Comparison of ENCODE assay signal across 21 mouse cellular contexts in the genomic region with DNA sequence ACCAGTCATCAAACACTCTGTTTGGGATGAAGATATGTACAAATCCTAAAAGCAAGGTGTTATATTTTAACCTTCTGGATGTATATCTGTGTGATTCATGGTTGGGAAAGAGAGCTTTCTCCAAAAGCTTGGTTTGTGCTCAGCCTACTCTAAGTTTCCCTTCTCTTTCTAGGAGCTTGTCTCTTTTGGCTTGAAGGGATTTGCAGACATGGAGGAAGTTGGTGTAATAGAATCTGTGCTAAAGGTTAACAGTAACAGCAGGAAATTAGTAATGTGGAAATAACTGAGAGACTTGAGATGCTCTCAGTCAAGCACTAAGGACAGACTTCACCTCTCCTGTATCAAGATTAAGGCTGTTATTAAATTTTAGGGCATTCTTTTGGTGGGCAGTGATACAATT. TPM values are rescaled to one million over a fixed set of nuclear protein-coding genes. Genes with fewer than 3 reads are reported as not detected.
"Had no signal": no experiment of that assay in that cellular context is flagged by ENCODE, and none has a peak within 500 bp of the region (broad histone marks: within the 10 kb centered on the region; RNA-seq: fewer than 3 reads in every experiment).

No protein-coding gene starts in this region.

- H3K36me3 ChIP-seq: intestine, embryonic 15.5 days; kidney, embryonic 15.5 days; liver, embryonic 12.5 days; liver, embryonic 15.5 days; neural tube, embryonic 12.5 days; neural tube, embryonic 15.5 days; stomach, embryonic 15.5 days had no signal

- DNase-seq: kidney, adult 11 months; kidney, adult 8-10 months; kidney, postnatal 14 days; layer of hippocampus, adult 9-11 months; lung, adult 2 months; midbrain, embryonic 14.5 days; retina, postnatal 1 day; right cerebral cortex, postnatal 25 days; spleen, adult 18-20 months; thymus, postnatal 36 days had no signal

- H3K27ac ChIP-seq: intestine, embryonic 15.5 days; kidney, embryonic 15.5 days; layer of hippocampus, adult 2 months; liver, embryonic 12.5 days; liver, embryonic 15.5 days; macrophage; neural tube, embryonic 12.5 days; neural tube, embryonic 15.5 days; stomach, embryonic 15.5 days had no signal

- ATAC-seq: intestine, embryonic 15.5 days; liver, embryonic 12.5 days had no signal

- H3K27me3 ChIP-seq: intestine, embryonic 15.5 days; kidney, embryonic 15.5 days; liver, embryonic 12.5 days; liver, embryonic 15.5 days; neural tube, embryonic 12.5 days; neural tube, embryonic 15.5 days; stomach, embryonic 15.5 days had no signal

- H3K4me3 ChIP-seq: intestine, embryonic 15.5 days; kidney, embryonic 15.5 days; layer of hippocampus, adult 2 months; liver, embryonic 12.5 days; liver, embryonic 15.5 days; neural tube, embryonic 12.5 days; neural tube, embryonic 15.5 days; stomach, embryonic 15.5 days had no signal

- H3K4me2 ChIP-seq: intestine, embryonic 15.5 days; kidney, embryonic 15.5 days; liver, embryonic 12.5 days; liver, embryonic 15.5 days; midbrain, embryonic 11.5 days; neural tube, embryonic 12.5 days; neural tube, embryonic 15.5 days; stomach, embryonic 15.5 days had no signal

- H3K4me1 ChIP-seq: intestine, embryonic 15.5 days; liver, embryonic 12.5 days; liver, embryonic 15.5 days; neural tube, embryonic 12.5 days; stomach, embryonic 15.5 days had no signal

- H3K9ac ChIP-seq: intestine, embryonic 15.5 days; kidney, embryonic 15.5 days; liver, embryonic 12.5 days; liver, embryonic 15.5 days; neural tube, embryonic 12.5 days; neural tube, embryonic 15.5 days; stomach, embryonic 15.5 days had no signal

- H3K9me3 ChIP-seq: intestine, embryonic 15.5 days; kidney, embryonic 15.5 days; liver, embryonic 12.5 days; liver, embryonic 15.5 days; neural tube, embryonic 12.5 days; neural tube, embryonic 15.5 days; stomach, embryonic 15.5 days had no signal

RNA-seq across cellular contexts. Expression of a gene that starts 17.2 kb away (rescaled TPM):
- total RNA-seq: megakaryocyte-erythroid progenitor cell, adult 5-6 weeks had no signal
- polyA plus RNA-seq: macrophage had no signal
